Mouse (Mus musculus) kidney, adult 18-20 months (tissue): ENCODE data around the gene Cfap20.

Experiments
- DNase-seq: peaks from one replicate; pipeline ENCODE4 v3.0.0; 2021

The Cfap20 gene

GRCm38 (mm10) chr8:95434686-95435439, at the start of gene Cfap20:
Gene Cfap20, minus strand, starts transcription at chr8:95434869.
- peak; percentile 100 for DNase-seq

- no peak for DNase-seq
Observed at GRCm38 (mm10) chr8:95470008-95470407, 35.3 kb upstream of the Cfap20 start.

GRCm38 (mm10) chr8:95468995-95469394, 34.3 kb upstream of the Cfap20 start:
- DNase-seq, result no peak

- DNase-seq, result no peak
Observed at GRCm38 (mm10) chr8:95466543-95466942, 31.9 kb upstream of the Cfap20 start.

- no peak for DNase-seq
Observed at GRCm38 (mm10) chr8:95452518-95452917, 17.8 kb upstream of the Cfap20 start.

- DNase-seq, result peak; percentile 80
Observed at GRCm38 (mm10) chr8:95450271-95450670, 15.6 kb upstream of the Cfap20 start.

GRCm38 (mm10) chr8:95447661-95448060, 13.0 kb upstream of the Cfap20 start:
- DNase-seq, result no peak

GRCm38 (mm10) chr8:95445042-95445441, 10.4 kb upstream of the Cfap20 start:
- no peak for DNase-seq

- DNase-seq, result no peak
Observed at GRCm38 (mm10) chr8:95441491-95442039, 6.9 kb upstream of the Cfap20 start.

GRCm38 (mm10) chr8:95440168-95440709, 5.6 kb upstream of the Cfap20 start:
- DNase-seq, result no peak

GRCm38 (mm10) chr8:95439421-95439820, 4.8 kb upstream of the Cfap20 start:
- no peak for DNase-seq

GRCm38 (mm10) chr8:95437341-95437992, 2.8 kb upstream of the Cfap20 start:
- no peak for DNase-seq

GRCm38 (mm10) chr8:95435930-95436329, 1.3 kb upstream of the Cfap20 start:
- DNase-seq, result no peak

- DNase-seq, result no peak
Observed at GRCm38 (mm10) chr8:95435471-95435870, 802 bp upstream of the Cfap20 start.

GRCm38 (mm10) chr8:95434233-95434632, 436 bp downstream of the Cfap20 start:
- DNase-seq, result no peak

GRCm38 (mm10) chr8:95433124-95433523, 1.5 kb downstream of the Cfap20 start:
- DNase-seq, result no peak

GRCm38 (mm10) chr8:95432471-95432870, 2.2 kb downstream of the Cfap20 start:
- DNase-seq, result no peak

- peak; percentile 50 for DNase-seq
Observed at GRCm38 (mm10) chr8:95429945-95430344, 4.7 kb downstream of the Cfap20 start.

GRCm38 (mm10) chr8:95427594-95428535, 6.8 kb downstream of the Cfap20 start:
- peak; percentile 78 for DNase-seq

- peak; percentile 25 for DNase-seq
Observed at GRCm38 (mm10) chr8:95426781-95427281, 7.8 kb downstream of the Cfap20 start.

- DNase-seq, result no peak
Observed at GRCm38 (mm10) chr8:95424682-95425081, 10.0 kb downstream of the Cfap20 start.

- DNase-seq, result no peak
Observed at GRCm38 (mm10) chr8:95422193-95422810, 12.4 kb downstream of the Cfap20 start.
